Mouse (Mus musculus) bone marrow macrophage, adult 2 months (primary cell): ENCODE measurements around the gene Ankrd53.

Experiments
- CTCF ChIP-seq: IDR thresholded peaks from 2 replicates; pipeline ENCODE4 v1.5.1; 2012; ENCODE audit warnings: low read depth, mild to moderate bottlenecking, low read length, moderate library complexity
- POLR2A ChIP-seq: IDR thresholded peaks from 2 replicates; pipeline ENCODE4 v1.6.1; 2012; ENCODE audit warnings: mild to moderate bottlenecking, low read depth, low read length, borderline replicate concordance

GRCm38 (mm10) chr6:83743212-83743611, 19.2 kb upstream of the Ankrd53 start:
- no peak for TF ChIP-seq CTCF
- no peak for TF ChIP-seq POLR2A
